Comparison of ENCODE assay signal across 11 mouse cellular contexts in genomic region chr4:64492260-64492962, GRCm38 (mm10).
DNase-seq lines count a peak whose midpoint lies in the region; ATAC-seq lines count a peak whose summit lies in the region.
"Had no signal": no experiment of that assay in that cellular context is flagged by ENCODE, and none has a peak within 500 bp of the region (broad histone marks: within the 10 kb centered on the region; RNA-seq: fewer than 3 reads in every experiment).

No protein-coding gene starts in this region.

- intact Hi-C loops in left cerebral cortex, postnatal 4 days (cut with DNase I) = loop anchor here (10.0 kb wide), 1 partner anchor 548 kb away; no protein-coding TSS in a partner anchor

- DNase-seq in cerebellum, adult 9-11 months = no peak
- peak; percentile 2 for DNase-seq in left cerebral cortex, adult 11 months (ENCODE audit: low spot score)
- no peak for DNase-seq in left cerebral cortex, postnatal 4 days
- peak; percentile 43 for DNase-seq in brain, adult 2 months (ENCODE audit: low read depth, low spot score)
- no peak for DNase-seq in testis, postnatal 14 days (ENCODE audit: low spot score)
- no peak for DNase-seq in heart, adult 18-20 months
- DNase-seq: heart, postnatal 4 days; thymus, adult 18-20 months had no signal

- peak; percentile 80 for ATAC-seq in cerebellum, adult (ENCODE audit: insufficient number of reproducible peaks, low FRiP score, low TSS enrichment)
- ATAC-seq in megakaryocyte progenitor cell, adult 5-6 weeks (replicated peaks; ENCODE audit: poor library complexity) = 0 out of 2 replicates have a peak, but pooled peaks have one; percentile 44
- ATAC-seq: liver, embryonic 12.5 days had no signal

Comparison
In these comparisons a context has a peak if more than half of its experiments do, and no peak if none do; other contexts are left out.
1. DNase-seq: peak in left cerebral cortex, adult 11 months (single experiment) and brain, adult 2 months (single experiment); none in cerebellum, adult 9-11 months (single experiment), left cerebral cortex, postnatal 4 days (single experiment), testis, postnatal 14 days (single experiment) and heart, adult 18-20 months (0 of 2).